27 mouse cellular contexts compared by ENCODE assay signal in the genomic region with DNA sequence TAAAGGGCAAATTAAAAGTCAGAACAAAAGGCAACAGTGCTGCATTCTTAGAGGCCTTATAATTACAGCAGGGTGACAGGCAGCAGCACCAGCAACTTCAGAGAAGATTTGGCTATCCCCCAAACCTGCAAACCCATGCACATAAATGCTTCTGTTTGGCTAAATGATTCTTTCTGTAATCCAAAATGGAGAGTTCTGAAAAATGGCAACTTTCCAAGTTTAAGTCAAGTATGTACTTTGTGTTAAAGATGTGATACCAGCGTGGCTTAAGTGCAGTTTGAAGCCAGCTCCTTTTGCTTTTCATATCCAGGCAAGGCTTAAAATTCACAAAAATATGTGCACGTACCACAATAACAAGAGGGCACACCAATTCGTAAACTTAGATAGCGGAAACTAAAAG.
A peak's percentile ranks its signal among the peaks of the same experiment; 100 is the strongest.
DNase-seq lines count a peak whose midpoint lies in the region; ATAC-seq and TF ChIP-seq lines count a peak whose summit lies in the region.
"Had no signal": no experiment of that assay in that cellular context is flagged by ENCODE, and none has a peak within 500 bp of the region (broad histone marks: within the 10 kb centered on the region; RNA-seq: fewer than 3 reads in every experiment).

No protein-coding gene starts in this region.

- no peak for TF ChIP-seq RAD21 in MEL (IDR thresholded peaks at IDR 0.05; ENCODE audit: low read depth, low read length)

- no peaks in the 10 kb centered on the region for H3K4me1 ChIP-seq in embryonic facial prominence, embryonic 14.5 days (ENCODE audit: control insufficient read depth, insufficient read depth, low read length)
- no peaks in the 10 kb centered on the region for H3K4me1 ChIP-seq in embryonic facial prominence, embryonic 10.5 days
- no peaks in the 10 kb centered on the region for H3K4me1 ChIP-seq in hindbrain, postnatal 0 days (ENCODE audit: insufficient read depth, low read length)
- no peaks in the 10 kb centered on the region for H3K4me1 ChIP-seq in hindbrain, embryonic 10.5 days (replicated peaks)
- H3K4me1 ChIP-seq in lung, postnatal 0 days (ENCODE audit: insufficient read depth, low read depth, low read length), result no peaks in the 10 kb centered on the region
- H3K4me1 ChIP-seq in MEL (ENCODE audit: control insufficient read depth in 1 of 2, insufficient read depth in 2 of 2, low read length in 2 of 2), result peaks cover 7% of the 10 kb centered on the region in 2 experiments
- H3K4me1 ChIP-seq: embryonic facial prominence, embryonic 15.5 days; forebrain, embryonic 12.5 days; heart, embryonic 10.5 days; heart, embryonic 13.5 days; hindbrain, embryonic 12.5 days; hindbrain, embryonic 15.5 days; intestine, embryonic 15.5 days had no signal

- H3K27ac ChIP-seq in embryonic facial prominence, embryonic 14.5 days (replicated peaks; ENCODE audit: low read depth, low read length), result no peak overlapping the region
- no peak overlapping the region for H3K27ac ChIP-seq in embryonic facial prominence, embryonic 10.5 days (replicated peaks)
- no peak overlapping the region for H3K27ac ChIP-seq in hindbrain, postnatal 0 days
- H3K27ac ChIP-seq in hindbrain, embryonic 10.5 days, result no peak overlapping the region
- no peak overlapping the region for H3K27ac ChIP-seq in lung, postnatal 0 days (ENCODE audit: low read length)
- H3K27ac ChIP-seq in MEL (ENCODE audit: control insufficient read depth, low read depth, low read length), result no peak overlapping the region
- H3K27ac ChIP-seq: embryonic facial prominence, embryonic 15.5 days; forebrain, embryonic 12.5 days; heart, adult 2 months; heart, embryonic 10.5 days; heart, embryonic 13.5 days; hindbrain, embryonic 12.5 days; hindbrain, embryonic 15.5 days; intestine, embryonic 15.5 days had no signal

- no peak for ATAC-seq in embryonic facial prominence, embryonic 14.5 days (ENCODE audit: low read depth)
- no peak for ATAC-seq in hindbrain, postnatal 0 days
- no peak for ATAC-seq in lung, postnatal 0 days
- ATAC-seq: intestine, embryonic 15.5 days; Patski had no signal

- WGBS in embryonic facial prominence, embryonic 14.5 days, result 74% methylated on average over 4 of the region's 4 CpGs
- 90% methylated on average over 4 of the region's 4 CpGs for WGBS in embryonic facial prominence, embryonic 10.5 days
- WGBS in hindbrain, postnatal 0 days, result 80% methylated on average over 4 of the region's 4 CpGs
- 91% methylated on average over 4 of the region's 4 CpGs for WGBS in hindbrain, embryonic 10.5 days
- WGBS in lung, postnatal 0 days, result 50% methylated on average over 4 of the region's 4 CpGs

- no peak overlapping the region for H3K4me2 ChIP-seq in embryonic facial prominence, embryonic 14.5 days (ENCODE audit: low read depth, low read length)
- no peak overlapping the region for H3K4me2 ChIP-seq in hindbrain, postnatal 0 days (ENCODE audit: low read depth, low read length)
- H3K4me2 ChIP-seq in lung, postnatal 0 days (replicated peaks; ENCODE audit: low read depth, low read length), result no peak overlapping the region
- H3K4me2 ChIP-seq: embryonic facial prominence, embryonic 15.5 days; forebrain, embryonic 12.5 days; heart, embryonic 13.5 days; hindbrain, embryonic 12.5 days; hindbrain, embryonic 15.5 days; intestine, embryonic 15.5 days had no signal

- TF ChIP-seq EP300 in lung, postnatal 0 days (IDR thresholded peaks at IDR 0.05), result no peak
- no peak for TF ChIP-seq EP300 in MEL (IDR thresholded peaks at IDR 0.05; ENCODE audit: low read depth in 1 of 2, low read length in 2 of 2)

- peaks cover 15% of the 10 kb centered on the region for H3K27me3 ChIP-seq in embryonic facial prominence, embryonic 14.5 days (replicated peaks; ENCODE audit: control insufficient read depth, insufficient read depth, low read length)
- peaks cover 51% of the 10 kb centered on the region for H3K27me3 ChIP-seq in embryonic facial prominence, embryonic 10.5 days (replicated peaks; ENCODE audit: low read depth, poor library complexity, severe bottlenecking)
- no peaks in the 10 kb centered on the region for H3K27me3 ChIP-seq in hindbrain, postnatal 0 days (ENCODE audit: insufficient read depth, low read length)
- peaks cover 32% of the 10 kb centered on the region for H3K27me3 ChIP-seq in hindbrain, embryonic 10.5 days (ENCODE audit: insufficient read depth, poor library complexity, severe bottlenecking)
- H3K27me3 ChIP-seq in lung, postnatal 0 days (replicated peaks; ENCODE audit: insufficient read depth, low read length), result no peaks in the 10 kb centered on the region
- no peaks in the 10 kb centered on the region for H3K27me3 ChIP-seq in MEL (ENCODE audit: control insufficient read depth in 1 of 2, insufficient read depth in 2 of 2, low read length in 2 of 2)
- H3K27me3 ChIP-seq: embryonic facial prominence, embryonic 15.5 days; forebrain, embryonic 12.5 days; hindbrain, embryonic 12.5 days; hindbrain, embryonic 15.5 days; intestine, embryonic 15.5 days had no signal

- peak; percentile 6 for DNase-seq in embryonic facial prominence, embryonic 14.5 days (ENCODE audit: low spot score)
- DNase-seq in embryonic facial prominence, embryonic 10.5 days (ENCODE audit: low spot score), result no peak
- DNase-seq in hindbrain, postnatal 0 days (ENCODE audit: low spot score), result peak; percentile 6
- DNase-seq in hindbrain, embryonic 10.5 days (ENCODE audit: low spot score), result no peak
- peak; percentile 58 for DNase-seq in lung, postnatal 0 days (ENCODE audit: low spot score)
- DNase-seq in lung, postnatal 14 days, result no peak
- peak; percentile 16 for DNase-seq in MEL (ENCODE audit: low read depth, low spot score)
- DNase-seq in right cerebral cortex, postnatal 14 days, result no peak
- DNase-seq: adrenal gland, postnatal 10 days; adrenal gland, postnatal 36 days; cerebellum, adult 11-12 months; cerebellum, adult 8-10 months; cerebellum, postnatal 10 days; cerebellum, postnatal 36 days; embryo, embryonic 11 days; gastrocnemius, postnatal 36 days; heart, adult 2 months; heart, postnatal 14 days; heart, postnatal 4 days had no signal

- H3K79me2 ChIP-seq in MEL (ENCODE audit: control insufficient read depth, insufficient read depth, low read length, poor library complexity), result no peaks in the 10 kb centered on the region

- H3K36me3 ChIP-seq in embryonic facial prominence, embryonic 14.5 days (ENCODE audit: control insufficient read depth, insufficient read depth, low read length), result peaks cover 6% of the 10 kb centered on the region; the same call in 1 of the 2 replicates
- peaks cover 2% of the 10 kb centered on the region for H3K36me3 ChIP-seq in embryonic facial prominence, embryonic 10.5 days (replicated peaks)
- H3K36me3 ChIP-seq in hindbrain, postnatal 0 days (ENCODE audit: insufficient read depth, low read length), result no peaks in the 10 kb centered on the region
- peaks cover 17% of the 10 kb centered on the region for H3K36me3 ChIP-seq in hindbrain, embryonic 10.5 days
- H3K36me3 ChIP-seq in lung, postnatal 0 days (ENCODE audit: insufficient read depth, low read length), result no peaks in the 10 kb centered on the region
- H3K36me3 ChIP-seq in MEL (ENCODE audit: control insufficient read depth in 1 of 2, insufficient read depth in 2 of 2, low read length in 2 of 2), result peaks cover 0 to 19% of the 10 kb centered on the region in 2 experiments; a peak in 2 of 4 replicates
- H3K36me3 ChIP-seq: embryonic facial prominence, embryonic 15.5 days; heart, embryonic 10.5 days; heart, embryonic 13.5 days; hindbrain, embryonic 12.5 days; intestine, embryonic 15.5 days had no signal

- no peak overlapping the region for H3K4me3 ChIP-seq in embryonic facial prominence, embryonic 14.5 days (ENCODE audit: low read depth, low read length)
- no peak overlapping the region for H3K4me3 ChIP-seq in embryonic facial prominence, embryonic 10.5 days
- no peak overlapping the region for H3K4me3 ChIP-seq in hindbrain, postnatal 0 days (ENCODE audit: low read length)
- no peak overlapping the region for H3K4me3 ChIP-seq in hindbrain, embryonic 10.5 days
- H3K4me3 ChIP-seq in lung, postnatal 0 days (ENCODE audit: low read depth, low read length), result no peak overlapping the region
- no peak overlapping the region for H3K4me3 ChIP-seq in MEL (ENCODE audit: control insufficient read depth in 1 of 2, insufficient read depth in 1 of 2, low read depth in 2 of 2, low read length in 2 of 2)
- H3K4me3 ChIP-seq: embryonic facial prominence, embryonic 15.5 days; forebrain, embryonic 12.5 days; heart, adult 2 months; heart, embryonic 10.5 days; heart, embryonic 13.5 days; hindbrain, embryonic 12.5 days; hindbrain, embryonic 15.5 days; intestine, embryonic 15.5 days had no signal

- H3K9ac ChIP-seq in embryonic facial prominence, embryonic 14.5 days (ENCODE audit: low read depth, low read length), result no peak overlapping the region
- H3K9ac ChIP-seq in hindbrain, postnatal 0 days (replicated peaks; ENCODE audit: low read length), result no peak overlapping the region
- no peak overlapping the region for H3K9ac ChIP-seq in lung, postnatal 0 days (replicated peaks; ENCODE audit: low read depth)
- H3K9ac ChIP-seq in MEL (ENCODE audit: control insufficient read depth, low read depth, low read length, poor library complexity, severe bottlenecking), result no peak overlapping the region
- H3K9ac ChIP-seq: embryonic facial prominence, embryonic 15.5 days; forebrain, embryonic 12.5 days; heart, embryonic 13.5 days; hindbrain, embryonic 12.5 days; hindbrain, embryonic 15.5 days; intestine, embryonic 15.5 days had no signal

- no peak for TF ChIP-seq CTCF in hindbrain, postnatal 0 days (IDR thresholded peaks at IDR 0.05; ENCODE audit: low read depth)
- TF ChIP-seq CTCF in lung, postnatal 0 days (IDR thresholded peaks at IDR 0.05), result no peak
- TF ChIP-seq CTCF in MEL (IDR thresholded peaks at IDR 0.05 in 2 of 3, conservative IDR thresholded peaks at IDR 0.05 in 1 of 3; ENCODE audit: control insufficient read depth in 1 of 3, insufficient read depth in 1 of 3, low read depth in 2 of 3, low read length in 3 of 3, poor library complexity in 1 of 3, severe bottlenecking in 1 of 3), result no peak

- TF ChIP-seq POLR2A in MEL (IDR thresholded peaks at IDR 0.05; ENCODE audit: control insufficient read depth in 1 of 2, insufficient read depth in 1 of 2, low read depth in 1 of 2, low read length in 2 of 2, poor library complexity in 1 of 2), result no peak

- H3K9me3 ChIP-seq in embryonic facial prominence, embryonic 14.5 days (ENCODE audit: control insufficient read depth, low read length), result no peaks in the 10 kb centered on the region
- H3K9me3 ChIP-seq in embryonic facial prominence, embryonic 10.5 days, result no peaks in the 10 kb centered on the region
- no peaks in the 10 kb centered on the region for H3K9me3 ChIP-seq in hindbrain, postnatal 0 days (ENCODE audit: low read length)
- H3K9me3 ChIP-seq in hindbrain, embryonic 10.5 days, result no peaks in the 10 kb centered on the region
- no peaks in the 10 kb centered on the region for H3K9me3 ChIP-seq in lung, postnatal 0 days (ENCODE audit: low read length)
- no peaks in the 10 kb centered on the region for H3K9me3 ChIP-seq in MEL (replicated peaks; ENCODE audit: insufficient read depth, low read length)
- H3K9me3 ChIP-seq: embryonic facial prominence, embryonic 15.5 days; forebrain, embryonic 12.5 days; heart, embryonic 10.5 days; heart, embryonic 13.5 days; hindbrain, embryonic 12.5 days; hindbrain, embryonic 15.5 days; intestine, embryonic 15.5 days had no signal

TF ChIP-seq in MEL, 35 proteins besides CTCF, POLR2A, EP300 and RAD21 (continues in another document):
- TF ChIP-seq KAT2A (conservative IDR thresholded peaks at IDR 0.05; ENCODE audit: low read depth, low read length) (no peak), ELF1 (IDR thresholded peaks at IDR 0.05; ENCODE audit: low read depth, low read length) (no peak)

Comparison
In these comparisons a context has a peak if more than half of its experiments do, and no peak if none do; other contexts are left out.
1. DNase-seq: peak in embryonic facial prominence, embryonic 14.5 days (single experiment), hindbrain, postnatal 0 days (single experiment), lung, postnatal 0 days (single experiment) and MEL (single experiment); none in embryonic facial prominence, embryonic 10.5 days (single experiment), hindbrain, embryonic 10.5 days (single experiment), lung, postnatal 14 days (single experiment) and right cerebral cortex, postnatal 14 days (single experiment).